Mouse (Mus musculus): ENCODE measurements at regions not wholly inside any gene's neighbourhood (a gene's known extent, or its start where the extent isn't known, plus 50 kb on each side); places are given as distances from the start of the nearest gene placed in this dataset.

- DNase-seq (ENCODE audit: low spot score in 2 of 2): no peak
Measured at GRCm38 (mm10) chr17:51683318-51683717, 149.8 kb downstream of the Satb1 start.

GRCm38 (mm10) chr17:51682368-51682767, 150.7 kb downstream of the Satb1 start:
- DNase-seq (ENCODE audit: low spot score in 2 of 2): no peak

- no peak for DNase-seq (ENCODE audit: low spot score in 2 of 2)
Measured at GRCm38 (mm10) chr17:51677451-51677850, 155.6 kb downstream of the Satb1 start.

- no peak for DNase-seq (ENCODE audit: low spot score in 2 of 2)
Measured at GRCm38 (mm10) chr17:51658408-51658807, 174.7 kb downstream of the Satb1 start.

GRCm38 (mm10) chr17:51653881-51654280, 179.2 kb downstream of the Satb1 start:
- DNase-seq (ENCODE audit: low spot score in 2 of 2): no peak

GRCm38 (mm10) chr17:51651880-51652279, 181.2 kb downstream of the Satb1 start:
- DNase-seq (ENCODE audit: low spot score in 2 of 2): no peak

GRCm38 (mm10) chr17:51649213-51649815, 183.8 kb downstream of the Satb1 start:
- peak in 1 of 2 experiments; percentile 23 for DNase-seq (ENCODE audit: low spot score in 2 of 2)

GRCm38 (mm10) chr17:51646416-51646815, 186.7 kb downstream of the Satb1 start:
- DNase-seq (ENCODE audit: low spot score in 2 of 2): no peak

GRCm38 (mm10) chr17:51645866-51646265, 187.2 kb downstream of the Satb1 start:
- DNase-seq (ENCODE audit: low spot score in 2 of 2): peak in 1 of 2 experiments; percentile 20

- DNase-seq (ENCODE audit: low spot score in 2 of 2): no peak
Measured at GRCm38 (mm10) chr17:51642682-51643081, 190.4 kb downstream of the Satb1 start.

- DNase-seq (ENCODE audit: low spot score in 2 of 2): no peak
Measured at GRCm38 (mm10) chr17:51635913-51636312, 197.2 kb downstream of the Satb1 start.

GRCm38 (mm10) chr17:51631574-51631973, 201.5 kb downstream of the Satb1 start:
- DNase-seq (ENCODE audit: low spot score in 2 of 2): no peak

- no peak for DNase-seq (ENCODE audit: low spot score in 2 of 2)
Measured at GRCm38 (mm10) chr17:51620528-51620927, 212.6 kb downstream of the Satb1 start.

GRCm38 (mm10) chr17:51585263-51585662, 247.8 kb downstream of the Satb1 start:
- no peak for DNase-seq (ENCODE audit: low spot score in 2 of 2)

GRCm38 (mm10) chr17:51583984-51584880, 248.9 kb downstream of the Satb1 start:
- peak; percentile 6 to 42 for DNase-seq (ENCODE audit: low spot score in 2 of 2)

GRCm38 (mm10) chr17:51583277-51583676, 249.8 kb downstream of the Satb1 start:
- DNase-seq (ENCODE audit: low spot score in 2 of 2): peak in 1 of 2 experiments; percentile 8

- DNase-seq (ENCODE audit: low spot score in 2 of 2): no peak
Measured at GRCm38 (mm10) chr17:51555854-51556253, 277.2 kb downstream of the Satb1 start.

- DNase-seq (ENCODE audit: low spot score in 2 of 2): no peak
Measured at GRCm38 (mm10) chr17:51554446-51554845, 278.6 kb downstream of the Satb1 start.

- no peak for DNase-seq (ENCODE audit: low spot score in 2 of 2)
Measured at GRCm38 (mm10) chr17:51552277-51553015, 280.6 kb downstream of the Satb1 start.

GRCm38 (mm10) chr17:51546999-51547398, 286.1 kb downstream of the Satb1 start:
- DNase-seq (ENCODE audit: low spot score in 2 of 2): no peak

- no peak for DNase-seq (ENCODE audit: low spot score in 2 of 2)
Measured at GRCm38 (mm10) chr17:51542544-51542943, 290.5 kb downstream of the Satb1 start.

- DNase-seq (ENCODE audit: low spot score in 2 of 2): peak in 1 of 2 experiments; percentile 14
Measured at GRCm38 (mm10) chr17:51534678-51535077, 298.4 kb downstream of the Satb1 start.

All from layer of hippocampus, adult 18-20 months (tissue).